Mouse (Mus musculus): ENCODE results near the gene Prlh.

Gene Prlh

DNA sequence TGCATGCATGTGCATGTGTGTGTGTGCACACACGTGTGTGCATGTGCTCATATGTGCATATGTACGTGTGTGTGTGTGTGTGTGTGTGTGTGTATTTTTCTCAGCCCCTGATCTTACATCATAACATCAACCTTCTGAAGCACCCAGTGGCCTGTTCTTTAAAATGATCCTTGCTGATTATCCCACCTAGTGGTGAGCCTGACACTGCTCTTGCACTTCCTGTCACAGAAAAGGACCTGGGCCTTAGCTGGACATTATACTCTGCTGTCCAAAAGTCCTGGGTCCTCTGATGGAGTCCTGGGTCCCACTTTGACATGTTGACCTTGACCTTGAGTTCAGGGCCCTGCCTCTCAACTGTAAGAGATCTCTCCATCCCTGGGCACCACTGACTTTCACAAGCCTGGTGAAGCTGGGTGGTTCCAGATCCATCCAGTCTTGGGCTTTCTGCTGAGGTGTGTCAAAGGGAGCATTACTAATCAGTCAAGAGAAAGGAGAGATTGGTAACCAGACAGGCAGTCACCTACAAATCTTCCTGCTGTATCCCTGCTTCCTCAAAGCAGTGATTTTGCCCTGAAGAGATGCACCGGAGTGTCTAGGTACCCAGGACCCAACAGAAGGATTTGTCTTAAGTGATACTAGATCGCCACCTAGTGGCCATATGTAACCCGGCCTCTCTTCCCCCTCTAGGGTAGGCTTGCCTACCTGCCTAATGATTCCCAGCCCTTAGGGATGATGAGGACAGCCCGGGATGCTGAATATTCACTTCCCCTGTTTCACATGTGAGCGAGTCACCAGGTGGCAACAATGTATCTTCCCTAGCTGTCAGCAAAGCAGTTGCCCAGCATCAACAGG, 3.6 kb downstream of the Prlh start:
- peak; percentile 39 for DNase-seq

- no peak for DNase-seq
Observed at GRCm38 (mm10) chr1:90962526-90962925, 9.6 kb downstream of the Prlh start.

DNA sequence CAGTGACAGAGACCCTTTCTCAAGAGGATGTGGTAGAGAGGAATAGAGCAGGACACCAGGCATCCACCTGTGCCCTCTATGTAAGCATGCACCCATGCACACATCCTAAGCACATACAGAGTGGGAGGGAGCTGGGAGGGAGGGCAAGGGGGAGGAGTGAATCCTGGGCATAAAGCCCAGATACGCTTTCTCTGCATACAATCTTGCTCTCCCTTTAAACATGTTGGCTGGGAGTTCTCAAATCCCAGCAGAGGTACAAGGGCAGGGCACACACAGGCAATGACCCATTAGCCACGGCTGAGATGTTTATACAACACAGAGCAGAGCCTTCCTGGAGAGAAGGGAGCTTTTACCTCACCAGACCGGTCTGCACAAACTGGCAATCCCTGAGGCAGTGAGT, 10.1 kb downstream of the Prlh start:
- DNase-seq: no peak

- DNase-seq: no peak
Observed at GRCm38 (mm10) chr1:90967583-90967982, 14.7 kb downstream of the Prlh start.

GRCm38 (mm10) chr1:90968649-90969048, 15.7 kb downstream of the Prlh start:
- DNase-seq: no peak

GRCm38 (mm10) chr1:90969347-90969784, 16.5 kb downstream of the Prlh start, which contains the start of gene Rab17:
Gene Rab17 (minus strand): TSS chr1:90969661.
- no peak for DNase-seq

- no peak for DNase-seq
Observed at GRCm38 (mm10) chr1:90969881-90970390, 17.0 kb downstream of the Prlh start.

GRCm38 (mm10) chr1:90972911-90973573, 20.1 kb downstream of the Prlh start:
- DNase-seq: peak; percentile 79 to 85

DNA sequence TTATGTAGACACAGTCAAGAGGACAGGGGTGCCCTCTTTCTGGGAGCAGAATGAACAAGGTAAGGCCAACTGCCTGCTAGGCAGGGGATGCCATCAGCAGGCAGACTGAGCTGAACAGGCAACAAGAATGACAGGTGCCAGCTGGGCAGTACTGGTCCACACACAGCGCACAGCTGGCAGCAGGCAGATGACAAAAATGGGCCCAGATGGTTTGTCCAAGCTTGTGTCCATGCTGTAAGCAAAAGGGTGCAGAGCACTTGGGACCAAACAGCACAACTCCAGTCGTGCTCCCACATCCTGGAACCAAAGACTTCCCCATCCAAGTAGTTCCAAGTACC, 20.6 kb downstream of the Prlh start:
- DNase-seq: no peak

GRCm38 (mm10) chr1:90974906-90975649, 22.2 kb downstream of the Prlh start:
- no peak for DNase-seq

- no peak for DNase-seq
Observed at GRCm38 (mm10) chr1:90975960-90976359, 23.1 kb downstream of the Prlh start.

DNA sequence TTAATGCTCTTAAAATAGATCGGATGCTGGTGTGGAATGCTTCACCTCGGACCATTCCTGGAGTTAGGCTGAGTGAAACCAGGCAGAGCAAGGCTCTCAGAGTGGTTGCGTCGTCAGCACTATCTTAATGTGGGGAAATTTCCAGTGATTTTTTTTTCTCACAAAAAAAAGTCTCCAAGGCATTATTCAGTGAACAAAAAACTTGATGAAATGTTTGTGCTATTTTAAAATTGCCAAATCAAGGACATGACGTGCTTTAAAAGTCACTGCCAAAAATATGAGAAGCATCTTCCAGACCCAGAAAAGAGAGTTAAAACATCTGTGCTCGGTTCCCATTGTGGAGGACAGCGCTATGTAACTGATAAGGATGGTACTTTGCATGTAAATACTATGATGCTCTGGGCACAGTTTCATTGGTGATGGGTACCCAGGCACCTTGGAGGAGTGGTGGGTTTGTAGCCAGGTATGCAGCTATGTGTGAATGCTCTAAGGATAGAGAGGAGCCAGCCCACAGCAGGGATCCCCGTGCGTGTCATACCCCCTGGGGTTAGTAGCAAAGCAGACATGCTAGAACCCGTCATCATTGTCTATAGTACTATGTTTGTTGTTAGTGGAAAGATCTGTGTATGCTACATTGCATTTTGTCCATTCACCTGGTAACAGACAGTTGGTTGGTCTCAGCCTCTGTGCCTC, 27.9 kb downstream of the Prlh start:
- no peak for DNase-seq

DNA sequence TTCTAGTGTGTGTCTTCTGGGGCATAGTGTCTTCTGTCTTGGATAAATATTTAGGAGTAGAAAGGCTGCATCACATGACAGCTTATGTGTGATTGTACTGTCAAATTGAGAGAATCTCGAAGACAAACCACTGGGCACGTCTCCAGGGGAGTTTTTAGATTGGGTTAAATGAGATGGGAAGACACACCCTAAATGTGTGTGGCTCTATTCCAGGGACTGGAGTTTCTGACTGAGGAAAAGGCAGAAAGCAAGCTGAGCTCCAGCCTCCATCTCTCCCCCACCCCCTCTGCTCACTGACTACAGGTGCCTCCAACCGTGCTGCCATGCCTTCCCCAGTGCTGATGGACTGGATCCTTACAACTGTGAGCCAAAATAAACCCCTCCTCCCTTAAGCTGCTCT, 28.4 kb downstream of the Prlh start:
- DNase-seq: no peak

DNA sequence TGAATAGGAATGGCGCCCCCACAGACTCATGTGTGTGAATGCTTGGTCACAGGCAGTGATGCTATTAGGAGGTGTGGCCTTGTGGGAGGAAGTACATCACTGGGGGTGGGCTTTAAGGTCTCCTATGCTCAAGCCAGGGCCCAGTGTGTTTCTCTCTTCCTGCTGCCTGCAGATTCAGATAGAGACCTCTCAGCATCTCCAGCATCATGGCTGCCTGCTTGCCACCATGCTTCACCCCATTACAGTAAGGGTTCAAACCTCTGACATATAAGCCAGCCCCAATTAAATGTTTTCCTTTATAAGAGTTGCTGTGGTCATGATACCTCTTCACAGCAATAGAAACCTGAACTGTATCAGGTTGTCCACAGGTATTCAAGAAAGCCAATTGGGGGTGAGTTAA, 43.0 kb downstream of the Prlh start:
- DNase-seq: no peak

DNA sequence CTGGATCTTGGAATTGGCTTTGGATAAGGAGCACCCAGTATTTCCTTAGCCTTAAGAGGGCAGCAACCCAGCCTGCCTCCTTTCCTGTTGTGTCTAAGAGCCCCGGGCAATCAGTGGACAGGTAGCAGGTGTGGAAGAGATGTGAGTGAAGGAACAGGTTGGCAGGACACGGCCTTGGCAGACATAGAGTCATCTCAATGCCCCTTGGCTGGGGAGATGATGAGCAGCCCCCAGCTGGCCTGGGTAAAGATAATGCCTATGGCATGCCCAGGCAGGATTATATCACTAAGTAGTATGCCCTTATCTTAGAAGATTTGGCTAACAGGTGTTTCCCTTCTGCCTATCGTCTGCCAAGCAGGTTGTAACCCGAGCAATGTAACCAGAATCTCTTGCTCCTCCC, 44.2 kb downstream of the Prlh start:
- DNase-seq: no peak

DNA sequence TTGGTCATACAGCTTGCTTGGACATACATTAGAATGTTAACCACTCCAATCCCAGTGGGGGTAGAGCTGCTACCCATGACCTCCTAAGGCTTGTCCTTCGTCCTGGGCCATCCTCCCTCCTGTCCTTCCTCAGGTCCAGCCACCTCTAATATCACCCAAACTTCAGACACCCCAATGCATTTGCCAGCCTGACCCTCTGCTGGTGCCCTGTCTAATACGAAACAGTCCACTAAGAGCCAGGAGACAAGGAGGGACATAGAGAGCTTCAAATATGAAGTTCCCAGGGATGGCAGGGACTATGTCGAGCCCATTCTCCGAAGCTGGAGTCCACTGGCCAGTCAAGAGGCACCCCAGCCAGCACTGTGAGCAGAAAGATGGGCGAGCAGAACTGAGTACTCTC, 44.7 kb downstream of the Prlh start:
- DNase-seq: no peak

DNA sequence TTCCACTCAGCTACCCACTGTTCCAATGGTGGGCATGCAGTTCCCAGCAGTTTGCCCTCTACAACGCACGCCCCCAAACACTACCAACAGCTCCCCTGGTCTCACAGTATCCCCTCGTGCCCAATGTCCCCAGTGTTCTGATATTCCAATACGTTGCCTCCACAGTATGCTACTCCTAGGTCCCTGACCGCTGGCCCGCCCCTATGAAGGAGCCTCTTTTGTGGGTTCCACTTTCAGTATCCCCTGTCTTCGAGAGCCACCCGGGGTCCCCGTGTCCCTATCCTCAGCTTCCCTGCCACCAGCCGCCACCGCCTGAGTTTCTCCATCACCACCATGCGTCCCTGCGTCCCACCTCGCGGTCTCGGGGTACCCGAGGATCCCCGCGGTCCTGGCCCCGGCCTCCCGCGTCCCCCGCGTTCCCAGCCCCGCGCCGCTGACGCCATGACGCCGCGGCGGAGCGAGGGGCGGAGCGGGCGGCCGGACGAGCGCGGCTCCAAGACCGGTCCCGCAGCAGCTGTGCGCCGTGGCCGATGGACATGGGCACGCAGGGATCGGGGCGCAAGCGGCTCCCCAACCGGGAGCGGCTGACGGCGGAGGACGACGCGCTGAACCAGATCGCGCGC, 45.5 kb downstream of the Prlh start, which contains the start of gene Lrrfip1:
Lrrfip1 (plus strand) TSS at position 470 of the 623 bp plus-strand sequence.
- no peak for DNase-seq

DNA sequence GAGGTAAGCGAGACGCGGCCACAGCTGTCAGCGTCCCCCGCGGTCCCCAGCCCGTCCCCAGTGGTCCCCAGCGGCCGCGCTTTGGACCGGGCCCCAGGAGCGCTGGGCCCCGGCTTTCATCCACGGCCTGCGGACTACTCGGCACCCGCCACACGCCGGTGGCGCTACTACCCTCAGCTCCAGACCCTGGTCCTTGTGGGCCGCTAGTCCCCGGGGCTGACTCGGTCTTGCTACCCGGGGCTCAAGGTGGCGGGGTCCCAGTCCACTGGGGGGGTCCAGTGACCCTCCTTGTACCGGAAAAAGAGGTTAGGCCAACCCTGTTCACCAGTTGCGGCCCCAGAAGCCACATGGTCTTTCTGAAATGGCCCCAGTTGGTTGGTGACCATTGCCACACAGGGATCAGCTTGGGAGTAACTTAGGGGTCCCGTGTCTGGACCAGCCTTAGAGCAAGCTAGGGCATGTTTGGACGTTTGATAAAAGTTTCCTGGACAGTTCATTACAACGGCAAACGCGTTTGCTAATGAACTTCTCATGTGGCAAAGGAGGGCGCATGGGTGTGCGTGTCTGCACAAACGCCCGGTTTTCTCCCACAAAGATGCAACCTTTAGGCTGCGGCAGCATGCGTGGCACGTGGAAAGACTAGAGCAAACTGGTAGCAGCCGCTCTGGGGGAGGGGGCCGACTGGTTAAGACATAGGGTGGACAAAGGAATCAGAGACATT, 46.1 kb downstream of the Prlh start:
- DNase-seq: no peak

- no peak for DNase-seq
Observed at GRCm38 (mm10) chr1:90999911-91000601, 47.1 kb downstream of the Prlh start.

GRCm38 (mm10) chr1:91001101-91001500, 48.2 kb downstream of the Prlh start:
- DNase-seq: no peak
